Mouse (Mus musculus): ENCODE results near the gene Trmt10c. TPM values are rescaled to one million over a fixed set of nuclear protein-coding genes. Genes with fewer than 3 reads are reported as not detected.

Trmt10c gene
- 24.3 and 25.3 TPM in 2 replicates for polyA plus RNA-seq (2011; ENCODE audit: insufficient read depth, insufficient read length, low read depth, missing spikeins)

- Histone ChIP-seq H3K27me3 (ENCODE audit: control insufficient read depth, insufficient read depth, low read length, poor library complexity, severe bottlenecking) (no peaks in the 10 kb centered on the region), H3K27ac (ENCODE audit: insufficient read depth, low read length) (0 out of 2 replicates have a peak within 1 kb of the TSS, but pooled peaks have one; percentile 16), H3K9ac (ENCODE audit: low read depth, poor library complexity, severe bottlenecking) (peak within 1 kb of the TSS; percentile 84), H3K4me1 (ENCODE audit: control insufficient read depth, insufficient read depth, low read length) (no peaks in the 10 kb centered on the region), H3K36me3 (ENCODE audit: control insufficient read depth, insufficient read depth, low read length, poor library complexity, severe bottlenecking) (peaks cover 18% of the 10 kb centered on the region), H3K4me3 (ENCODE audit: low read depth, low read length) (peak within 1 kb of the TSS; percentile 94), H3K9me3 (replicated peaks; ENCODE audit: control insufficient read depth, insufficient read depth, low read length, poor library complexity, severe bottlenecking) (no peaks in the 10 kb centered on the region)
- TF ChIP-seq POLR2A (IDR thresholded peaks at IDR 0.05; ENCODE audit: insufficient read depth, low read length) (peak; percentile 48), CTCF (IDR thresholded peaks at IDR 0.05; ENCODE audit: low read depth, low read length) (no peak), EP300 (IDR thresholded peaks at IDR 0.05; ENCODE audit: insufficient read depth, low read depth, low read length) (no peak)
Measured at GRCm38 (mm10) chr16:56037138-56038010, at the start of gene Trmt10c. Gene Trmt10c (minus strand): TSS chr16:56037819.

- no peaks in the 10 kb centered on the region for H3K9me3 ChIP-seq (replicated peaks; ENCODE audit: control insufficient read depth, insufficient read depth, low read length, poor library complexity, severe bottlenecking)
- H3K27ac ChIP-seq (ENCODE audit: insufficient read depth, low read length) = no peak overlapping the region
- no peaks in the 10 kb centered on the region for H3K27me3 ChIP-seq (ENCODE audit: control insufficient read depth, insufficient read depth, low read length, poor library complexity, severe bottlenecking)
- H3K36me3 ChIP-seq (ENCODE audit: control insufficient read depth, insufficient read depth, low read length, poor library complexity, severe bottlenecking) = no peaks in the 10 kb centered on the region
- H3K4me1 ChIP-seq (ENCODE audit: control insufficient read depth, insufficient read depth, low read length) = no peaks in the 10 kb centered on the region
- no peak overlapping the region for H3K9ac ChIP-seq (ENCODE audit: low read depth, poor library complexity, severe bottlenecking)
- no peak overlapping the region for H3K4me3 ChIP-seq (ENCODE audit: low read depth, low read length)
- no peak for TF ChIP-seq POLR2A (IDR thresholded peaks at IDR 0.05; ENCODE audit: insufficient read depth, low read length)
- no peak for TF ChIP-seq EP300 (IDR thresholded peaks at IDR 0.05; ENCODE audit: insufficient read depth, low read depth, low read length)
- no peak for TF ChIP-seq CTCF (IDR thresholded peaks at IDR 0.05; ENCODE audit: low read depth, low read length)
Measured at GRCm38 (mm10) chr16:56086336-56086735, 48.7 kb upstream of the Trmt10c start.

GRCm38 (mm10) chr16:56081691-56082090 lies 44.1 kb upstream of the Trmt10c start:
- no peak overlapping the region for H3K4me3 ChIP-seq (ENCODE audit: low read depth, low read length)
- no peaks in the 10 kb centered on the region for H3K4me1 ChIP-seq (ENCODE audit: control insufficient read depth, insufficient read depth, low read length)
- TF ChIP-seq EP300 (IDR thresholded peaks at IDR 0.05; ENCODE audit: insufficient read depth, low read depth, low read length) = no peak
- no peak for TF ChIP-seq CTCF (IDR thresholded peaks at IDR 0.05; ENCODE audit: low read depth, low read length)
- TF ChIP-seq POLR2A (IDR thresholded peaks at IDR 0.05; ENCODE audit: insufficient read depth, low read length) = no peak
- no peaks in the 10 kb centered on the region for H3K9me3 ChIP-seq (replicated peaks; ENCODE audit: control insufficient read depth, insufficient read depth, low read length, poor library complexity, severe bottlenecking)
- H3K27me3 ChIP-seq (ENCODE audit: control insufficient read depth, insufficient read depth, low read length, poor library complexity, severe bottlenecking) = no peaks in the 10 kb centered on the region
- no peak overlapping the region for H3K27ac ChIP-seq (ENCODE audit: insufficient read depth, low read length)
- H3K9ac ChIP-seq (ENCODE audit: low read depth, poor library complexity, severe bottlenecking) = no peak overlapping the region
- no peaks in the 10 kb centered on the region for H3K36me3 ChIP-seq (ENCODE audit: control insufficient read depth, insufficient read depth, low read length, poor library complexity, severe bottlenecking)

- Histone ChIP-seq H3K27ac (ENCODE audit: insufficient read depth, low read length) (no peak overlapping the region), H3K36me3 (ENCODE audit: control insufficient read depth, insufficient read depth, low read length, poor library complexity, severe bottlenecking) (no peaks in the 10 kb centered on the region), H3K9ac (ENCODE audit: low read depth, poor library complexity, severe bottlenecking) (no peak overlapping the region), H3K4me3 (ENCODE audit: low read depth, low read length) (no peak overlapping the region), H3K4me1 (ENCODE audit: control insufficient read depth, insufficient read depth, low read length) (peaks cover 3% of the 10 kb centered on the region), H3K9me3 (replicated peaks; ENCODE audit: control insufficient read depth, insufficient read depth, low read length, poor library complexity, severe bottlenecking) (no peaks in the 10 kb centered on the region), H3K27me3 (ENCODE audit: control insufficient read depth, insufficient read depth, low read length, poor library complexity, severe bottlenecking) (no peaks in the 10 kb centered on the region)
- TF ChIP-seq EP300 (IDR thresholded peaks at IDR 0.05; ENCODE audit: insufficient read depth, low read depth, low read length) (no peak), POLR2A (IDR thresholded peaks at IDR 0.05; ENCODE audit: insufficient read depth, low read length) (no peak), CTCF (IDR thresholded peaks at IDR 0.05; ENCODE audit: low read depth, low read length) (no peak)
Measured at GRCm38 (mm10) chr16:56079419-56079818, 41.8 kb upstream of the Trmt10c start.

- no peak for TF ChIP-seq CTCF (IDR thresholded peaks at IDR 0.05; ENCODE audit: low read depth, low read length)
- no peak for TF ChIP-seq POLR2A (IDR thresholded peaks at IDR 0.05; ENCODE audit: insufficient read depth, low read length)
- no peak for TF ChIP-seq EP300 (IDR thresholded peaks at IDR 0.05; ENCODE audit: insufficient read depth, low read depth, low read length)
- Histone ChIP-seq H3K4me3 (ENCODE audit: low read depth, low read length) (peak overlapping the region; percentile 92), H3K9ac (ENCODE audit: low read depth, poor library complexity, severe bottlenecking) (peak overlapping the region; percentile 67), H3K9me3 (replicated peaks; ENCODE audit: control insufficient read depth, insufficient read depth, low read length, poor library complexity, severe bottlenecking) (no peaks in the 10 kb centered on the region), H3K27ac (ENCODE audit: insufficient read depth, low read length) (no peak overlapping the region), H3K27me3 (ENCODE audit: control insufficient read depth, insufficient read depth, low read length, poor library complexity, severe bottlenecking) (no peaks in the 10 kb centered on the region), H3K36me3 (ENCODE audit: control insufficient read depth, insufficient read depth, low read length, poor library complexity, severe bottlenecking) (no peaks in the 10 kb centered on the region), H3K4me1 (ENCODE audit: control insufficient read depth, insufficient read depth, low read length) (peaks cover 6% of the 10 kb centered on the region)
Measured at GRCm38 (mm10) chr16:56076121-56076869, 38.7 kb upstream of the Trmt10c start.

All from ES-Bruce4 (cell line).